Mouse (Mus musculus): ENCODE measurements around the gene Blcap. TPM values are rescaled to one million over a fixed set of nuclear protein-coding genes. Genes with fewer than 3 reads are reported as not detected.
"Not testable (repeated sequence)": the region's sequence is repeated elsewhere in the genome, so short reads cannot be mapped to it uniquely, and the experiment has no call there.

The Blcap gene
- polyA plus RNA-seq (2012; rRNA removed) = 41.3 and 49.3 TPM in 2 replicates

DNA sequence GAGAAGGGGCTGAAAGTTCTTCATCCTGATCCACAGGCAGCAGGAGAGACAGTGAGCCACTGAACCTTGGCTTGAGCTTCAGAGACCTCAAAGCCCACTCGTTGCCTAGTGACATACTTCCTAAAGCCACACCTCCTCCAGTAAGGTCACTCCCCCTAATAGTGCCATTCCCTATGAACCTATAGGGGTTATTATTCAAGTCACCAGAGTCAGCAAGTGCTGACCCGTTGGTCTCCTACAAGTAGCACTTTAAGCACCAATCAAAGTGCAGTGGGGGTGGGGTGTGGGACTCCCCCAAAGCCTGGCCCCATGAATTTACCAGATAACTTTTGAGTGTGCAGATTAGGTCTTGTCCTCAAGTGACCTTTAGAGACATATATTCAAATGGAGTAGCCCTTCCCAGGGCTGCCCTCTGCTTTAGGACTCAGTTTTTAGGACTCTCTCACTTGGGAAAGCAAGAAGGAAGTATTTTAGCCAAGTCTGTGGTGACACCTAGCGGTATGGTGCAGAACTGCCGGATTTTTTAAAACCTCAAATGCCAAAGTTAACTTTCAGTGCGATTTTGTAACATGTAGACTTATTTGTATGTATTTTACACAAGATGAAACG, at the start of gene Blcap:
TSS of gene Blcap (minus strand) at position 51 of the 609 bp plus-strand sequence.
- 6% methylated on average over 6 of the region's 6 CpGs for WGBS
- Histone ChIP-seq H3K4me1 (ENCODE audit: control insufficient read depth, insufficient read depth, low read length) (peaks cover 4% of the 10 kb centered on the region; the same call in 1 of the 2 replicates), H3K4me3 (replicated peaks; ENCODE audit: extremely low read depth, low read depth, low read length) (no peak within 1 kb of the TSS)
- TF ChIP-seq POLR2A (IDR thresholded peaks at IDR 0.05; ENCODE audit: borderline replicate concordance, extremely low read depth, low read depth, low read length) (no peak), CTCF (IDR thresholded peaks at IDR 0.05; ENCODE audit: insufficient read depth, low read length) (peak; percentile 45; the same call in 1 of the 2 replicates)
- peak; percentile 58 for DNase-seq

DNA sequence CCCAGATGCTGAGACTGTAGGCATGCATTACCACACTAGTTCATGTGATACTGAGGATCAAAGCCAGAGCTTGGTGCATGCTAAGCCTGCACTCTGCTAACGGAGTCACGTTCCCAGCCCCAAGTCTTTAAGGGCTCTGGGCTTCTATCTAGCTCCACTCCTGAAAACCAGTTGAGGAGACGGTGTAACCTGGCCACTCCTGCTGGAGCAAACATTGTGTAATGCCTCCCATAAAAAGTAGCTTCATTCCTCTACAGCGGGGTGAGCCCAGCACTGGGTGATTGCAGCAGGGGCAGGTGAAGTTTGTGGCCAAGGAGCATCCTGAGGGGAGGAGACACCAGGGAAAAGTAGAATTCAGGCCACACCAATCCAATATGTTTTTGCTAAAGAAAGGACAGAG, 47.3 kb upstream of the Blcap start:
- 62% methylated on average over 4 of the region's 4 CpGs for WGBS
- DNase-seq = no peak
- Histone ChIP-seq H3K4me3 (replicated peaks; ENCODE audit: extremely low read depth, low read depth, low read length) (no peak overlapping the region), H3K4me1 (ENCODE audit: control insufficient read depth, insufficient read depth, low read length) (no peaks in the 10 kb centered on the region)
- TF ChIP-seq POLR2A (IDR thresholded peaks at IDR 0.05; ENCODE audit: borderline replicate concordance, extremely low read depth, low read depth, low read length) (no peak), CTCF (IDR thresholded peaks at IDR 0.05; ENCODE audit: insufficient read depth, low read length) (no peak)

DNA sequence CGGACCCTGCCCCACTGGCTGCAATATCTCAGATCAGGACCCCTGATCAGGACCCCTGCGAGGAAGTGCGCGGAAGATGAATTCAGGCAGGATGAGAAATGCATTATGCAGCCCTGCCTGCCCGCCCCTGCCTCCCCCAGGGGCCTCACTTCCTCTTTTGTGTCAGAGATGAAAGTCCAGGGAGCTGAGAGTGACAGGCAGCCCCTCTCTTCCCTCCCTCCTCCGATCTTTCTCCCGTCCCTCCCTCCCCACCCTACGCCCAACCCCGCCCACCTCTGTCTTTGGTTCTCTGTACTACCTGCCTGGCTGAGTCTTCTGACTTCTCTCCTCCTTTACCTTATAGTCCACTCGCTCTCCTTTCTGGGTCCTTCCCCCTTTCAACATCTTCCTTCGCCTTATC, 42.9 kb upstream of the Blcap start:
- H3K4me1 ChIP-seq (ENCODE audit: control insufficient read depth, insufficient read depth, low read length) = no peaks in the 10 kb centered on the region
- WGBS = 14% methylated on average over 9 of the region's 11 CpGs
- H3K4me3 ChIP-seq (replicated peaks; ENCODE audit: extremely low read depth, low read depth, low read length) = no peak overlapping the region
- no peak for DNase-seq
- TF ChIP-seq POLR2A (IDR thresholded peaks at IDR 0.05; ENCODE audit: borderline replicate concordance, extremely low read depth, low read depth, low read length) = no peak
- no peak for TF ChIP-seq CTCF (IDR thresholded peaks at IDR 0.05; ENCODE audit: insufficient read depth, low read length)

DNA sequence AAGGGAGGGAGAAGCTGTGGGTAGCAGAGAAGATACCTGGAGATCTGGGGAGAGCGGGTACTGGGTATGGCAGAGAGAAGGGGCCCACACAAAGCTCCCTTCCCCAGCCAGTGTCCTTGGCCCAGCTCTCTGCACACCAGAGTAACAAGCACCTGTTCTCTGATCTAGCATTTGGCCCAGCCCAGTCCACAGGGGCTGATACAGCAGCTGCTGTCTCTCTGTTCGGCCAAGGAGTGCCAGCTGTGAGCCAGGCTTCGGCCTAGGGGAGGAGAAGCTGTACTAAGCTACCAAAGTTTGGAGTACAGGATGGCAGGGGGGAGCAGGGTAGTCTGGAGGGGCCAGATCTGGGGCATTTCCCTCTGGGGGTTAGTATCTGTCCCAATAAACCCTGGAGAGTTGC, 40.7 kb upstream of the Blcap start:
- 66% methylated on average over 3 of the region's 3 CpGs for WGBS
- DNase-seq = no peak
- Histone ChIP-seq H3K4me3 (replicated peaks; ENCODE audit: extremely low read depth, low read depth, low read length) (no peak overlapping the region), H3K4me1 (ENCODE audit: control insufficient read depth, insufficient read depth, low read length) (no peaks in the 10 kb centered on the region)
- TF ChIP-seq POLR2A (IDR thresholded peaks at IDR 0.05; ENCODE audit: borderline replicate concordance, extremely low read depth, low read depth, low read length) (no peak), CTCF (IDR thresholded peaks at IDR 0.05; ENCODE audit: insufficient read depth, low read length) (no peak)

DNA sequence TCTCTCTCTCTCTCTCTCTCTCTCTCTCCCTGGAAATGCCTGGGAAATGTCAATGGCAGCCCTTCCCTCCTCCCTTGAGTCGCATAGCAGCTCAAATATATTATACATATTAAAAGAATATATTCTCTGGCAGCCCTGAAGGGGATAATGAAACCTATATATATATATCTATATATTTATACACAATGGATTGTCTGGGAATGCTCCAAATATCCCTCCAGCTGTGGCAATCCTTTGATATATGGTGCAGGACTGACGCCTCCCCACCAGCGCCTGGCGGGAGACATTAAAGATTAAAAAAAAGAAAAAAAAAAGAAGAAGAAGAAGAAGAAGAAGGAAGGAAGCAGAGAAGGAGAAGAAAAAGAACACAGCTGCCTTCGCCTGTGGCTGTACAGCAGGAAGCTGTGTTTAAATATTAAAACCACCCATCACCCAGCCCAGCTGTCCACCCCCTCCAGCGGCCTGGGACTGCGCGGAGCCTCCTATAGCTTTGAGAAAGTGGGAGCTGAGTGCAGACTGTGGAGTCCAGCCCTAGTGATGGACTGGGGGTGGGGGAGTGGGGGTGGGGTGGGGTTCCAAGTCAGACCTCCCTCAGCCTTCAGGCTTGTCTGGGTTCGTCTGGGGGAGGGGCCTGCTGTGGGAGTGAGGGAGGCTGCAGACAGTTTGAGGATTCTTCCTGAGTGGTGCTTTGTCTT, 36.6 kb upstream of the Blcap start:
- Histone ChIP-seq H3K4me1 (ENCODE audit: control insufficient read depth, insufficient read depth, low read length) (no peaks in the 10 kb centered on the region), H3K4me3 (replicated peaks; ENCODE audit: extremely low read depth, low read depth, low read length) (no peak overlapping the region)
- DNase-seq = no peak
- WGBS = 35% methylated on average over 9 of the region's 9 CpGs
- TF ChIP-seq POLR2A (IDR thresholded peaks at IDR 0.05; ENCODE audit: borderline replicate concordance, extremely low read depth, low read depth, low read length) = no peak
- no peak for TF ChIP-seq CTCF (IDR thresholded peaks at IDR 0.05; ENCODE audit: insufficient read depth, low read length)

DNA sequence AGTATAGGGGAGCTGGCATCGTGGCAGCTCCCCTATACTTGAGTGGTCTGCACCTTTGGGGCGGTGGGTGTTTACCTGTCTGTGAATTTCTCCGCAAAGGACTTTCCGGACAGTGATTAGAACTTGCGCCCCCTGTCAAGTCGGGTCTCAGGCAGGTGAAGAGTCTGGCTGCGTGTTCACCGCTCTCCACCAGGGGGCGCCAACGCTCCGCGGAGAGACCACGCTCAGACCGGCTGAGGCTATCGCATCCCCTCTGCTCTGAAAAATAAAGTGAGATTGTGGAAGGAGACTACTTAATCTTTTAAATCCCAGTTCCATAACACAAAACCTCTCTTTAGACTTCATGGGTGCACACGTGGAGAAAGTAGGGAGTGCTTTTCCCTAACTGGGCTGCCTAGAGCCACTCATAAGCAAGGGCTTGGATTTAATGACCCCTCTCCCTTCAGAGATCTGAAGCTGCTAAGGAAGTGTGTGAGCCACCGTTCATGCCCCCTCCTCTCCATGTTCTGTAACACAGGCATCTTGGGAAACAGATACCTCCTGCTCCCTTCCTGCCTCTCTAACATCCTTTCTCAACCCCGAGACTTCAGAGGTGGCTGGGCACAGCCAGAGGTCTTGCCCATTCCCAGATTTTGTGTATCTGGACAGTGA, 34.1 kb upstream of the Blcap start:
- TF ChIP-seq CTCF (IDR thresholded peaks at IDR 0.05; ENCODE audit: insufficient read depth, low read length) (peak; percentile 88), POLR2A (IDR thresholded peaks at IDR 0.05; ENCODE audit: borderline replicate concordance, extremely low read depth, low read depth, low read length) (no peak)
- no peak overlapping the region for H3K4me3 ChIP-seq (replicated peaks; ENCODE audit: extremely low read depth, low read depth, low read length)
- H3K4me1 ChIP-seq (ENCODE audit: control insufficient read depth, insufficient read depth, low read length) = no peaks in the 10 kb centered on the region
- 7% methylated on average over 18 of the region's 18 CpGs for WGBS
- DNase-seq = peak; percentile 74

DNA sequence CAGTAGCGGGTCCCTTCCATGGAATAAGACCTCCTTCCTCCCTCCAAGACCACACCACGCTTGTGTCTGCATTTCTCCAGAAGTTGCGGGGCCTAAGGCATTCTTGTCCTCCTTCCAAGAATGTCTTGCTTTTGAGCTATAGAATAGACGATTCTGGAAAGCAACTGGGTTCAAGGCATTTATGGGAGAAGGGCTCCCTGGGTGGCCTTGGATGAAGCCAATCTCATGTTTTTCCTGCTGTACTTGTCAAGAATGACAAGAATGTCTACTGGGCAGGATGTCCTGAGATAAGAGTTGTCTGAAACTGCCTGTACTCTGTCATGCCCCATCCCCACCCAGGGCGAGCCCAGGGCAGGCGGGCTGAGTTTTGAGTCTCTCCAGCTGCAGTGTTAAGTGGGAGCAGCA, 30.4 kb upstream of the Blcap start:
- Histone ChIP-seq H3K4me1 (ENCODE audit: control insufficient read depth, insufficient read depth, low read length) (no peaks in the 10 kb centered on the region), H3K4me3 (replicated peaks; ENCODE audit: extremely low read depth, low read depth, low read length) (no peak overlapping the region)
- WGBS = 38% methylated on average over 6 of the region's 6 CpGs
- TF ChIP-seq POLR2A (IDR thresholded peaks at IDR 0.05; ENCODE audit: borderline replicate concordance, extremely low read depth, low read depth, low read length) (no peak), CTCF (IDR thresholded peaks at IDR 0.05; ENCODE audit: insufficient read depth, low read length) (no peak)
- no peak for DNase-seq

DNA sequence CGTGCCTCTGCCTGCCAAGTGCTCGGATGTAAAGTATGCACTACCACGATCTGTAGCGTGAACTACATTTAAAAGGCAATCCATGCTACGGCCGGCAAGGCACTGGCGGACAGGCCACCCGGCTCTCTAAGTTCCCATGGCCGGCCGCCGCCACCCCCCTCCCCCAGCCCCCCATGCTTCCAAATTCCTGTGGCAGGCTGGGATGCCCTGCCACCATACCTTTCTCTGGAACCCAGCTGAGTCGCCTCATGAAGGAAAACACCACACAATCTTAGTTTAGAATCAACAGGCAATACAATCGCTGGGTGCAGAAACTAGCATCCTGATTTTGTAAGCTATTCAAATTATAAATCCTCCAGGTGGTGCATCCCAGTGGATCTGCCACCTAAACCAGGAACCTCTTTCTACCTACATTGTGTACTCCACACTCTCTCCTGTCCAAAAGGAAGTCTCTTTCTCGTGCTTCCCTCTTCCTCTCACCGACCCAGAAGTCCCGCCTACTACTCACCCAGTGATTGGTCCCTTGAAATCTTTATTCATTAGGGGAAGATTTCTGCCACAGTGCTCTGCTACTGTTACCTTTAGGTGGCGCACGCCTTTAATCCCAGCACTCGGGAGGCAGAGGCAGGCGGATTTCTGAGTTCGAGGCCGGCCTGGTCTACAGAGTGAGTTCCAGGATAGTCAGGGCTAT, 25.9 kb upstream of the Blcap start:
- 58% methylated on average over 22 of the region's 22 CpGs for WGBS
- TF ChIP-seq POLR2A (IDR thresholded peaks at IDR 0.05; ENCODE audit: borderline replicate concordance, extremely low read depth, low read depth, low read length) (no peak), CTCF (IDR thresholded peaks at IDR 0.05; ENCODE audit: insufficient read depth, low read length) (no peak)
- DNase-seq = no peak

DNA sequence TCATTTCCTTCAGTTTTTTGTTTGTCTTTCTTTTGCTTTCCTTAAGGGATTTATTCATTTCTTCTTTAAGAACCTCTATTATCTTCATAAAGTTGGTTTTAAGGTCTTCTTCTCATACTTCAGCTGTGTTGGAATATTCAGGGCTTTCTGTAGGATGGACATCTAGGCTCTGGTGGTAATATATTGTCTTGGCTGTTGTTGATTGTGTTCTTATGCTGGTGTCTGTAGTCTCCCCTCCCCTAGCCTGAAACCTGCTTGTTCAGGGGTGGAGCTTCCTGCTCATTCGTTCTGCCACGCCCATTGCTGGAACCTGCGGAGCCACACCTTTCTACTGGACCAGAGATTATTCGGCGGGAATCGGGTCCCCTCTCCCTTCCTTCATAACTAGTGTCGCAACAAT, 14.3 kb upstream of the Blcap start:
- not testable (repeated sequence) for H3K4me1 ChIP-seq (ENCODE audit: control insufficient read depth, insufficient read depth, low read length); H3K4me3 ChIP-seq (replicated peaks; ENCODE audit: extremely low read depth, low read depth, low read length); DNase-seq
- WGBS = 38% methylated on average over 7 of the region's 7 CpGs

More for the DNA sequence above, 25.9 kb upstream of the Blcap start:
- H3K4me1 ChIP-seq (ENCODE audit: control insufficient read depth, insufficient read depth, low read length) = no peaks in the 10 kb centered on the region
- H3K4me3 ChIP-seq (replicated peaks; ENCODE audit: extremely low read depth, low read depth, low read length) = no peak overlapping the region
